Mouse (Mus musculus): Measurements from ENCODE around the gene Zfp248. TPM values are rescaled to one million over a fixed set of nuclear protein-coding genes. Genes with fewer than 3 reads are reported as not detected.

Gene Zfp248
- polyA plus RNA-seq, 1 experiment = 0.15 TPM

DNA sequence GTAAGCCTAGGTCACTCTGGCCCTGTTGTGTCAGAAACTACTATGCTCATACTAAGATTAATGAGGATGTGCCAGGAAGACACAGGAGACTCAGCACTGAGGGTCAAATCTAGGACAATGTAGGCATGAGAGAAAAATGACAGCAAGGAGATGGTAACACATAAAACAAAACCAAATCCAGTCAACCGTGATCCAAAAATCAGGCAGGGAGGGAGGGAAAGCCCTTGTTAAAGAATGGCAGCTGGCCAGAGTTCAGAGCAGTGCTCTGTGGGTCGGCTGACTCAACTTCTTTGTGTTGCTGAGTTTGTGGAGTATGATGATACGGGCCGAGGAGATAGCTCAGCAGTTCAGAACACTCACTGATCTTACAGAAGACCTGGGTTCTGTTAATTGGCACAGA, 48.9 kb downstream of the Zfp248 start:
- Histone ChIP-seq H3K4me3 (ENCODE audit: low read depth, low read length) (no peak overlapping the region), H3K27ac (ENCODE audit: insufficient read depth, low read depth, low read length) (no peak overlapping the region), H3K27me3 (ENCODE audit: control insufficient read depth, insufficient read depth, low read length) (no peaks in the 10 kb centered on the region), H3K4me1 (ENCODE audit: control insufficient read depth, insufficient read depth, insufficient read length, low read length) (no peaks in the 10 kb centered on the region), H3K36me3 (ENCODE audit: control insufficient read depth, insufficient read depth, low read length) (peaks cover 56% of the 10 kb centered on the region)
- TF ChIP-seq CTCF (IDR thresholded peaks at IDR 0.05; ENCODE audit: extremely low read depth, insufficient read length, insufficient replicate concordance, low read depth, low read length) (no peak), POLR2A (IDR thresholded peaks at IDR 0.05; ENCODE audit: low read depth, low read length) (no peak)
- 73% methylated on average over 4 of the region's 4 CpGs for WGBS

DNA sequence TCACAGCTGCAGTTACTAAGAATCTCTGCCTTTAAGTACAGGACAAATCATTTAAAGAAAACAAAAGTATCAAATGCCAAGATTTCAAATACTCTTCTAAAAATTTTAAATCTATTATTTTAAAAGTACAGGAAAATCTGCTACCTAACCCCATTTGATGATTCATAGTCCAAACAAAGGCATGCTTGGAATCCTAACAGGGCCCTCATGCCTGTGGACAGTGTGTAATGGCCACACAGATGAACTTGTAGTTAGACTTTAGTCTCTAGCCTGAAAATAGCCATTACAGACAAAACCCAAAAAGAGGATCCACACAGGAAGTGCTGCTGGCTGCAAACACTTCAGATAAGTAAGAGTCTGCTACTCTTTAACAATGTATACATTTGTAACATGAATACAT, 64.6 kb downstream of the Zfp248 start:
- TF ChIP-seq CTCF (IDR thresholded peaks at IDR 0.05; ENCODE audit: extremely low read depth, insufficient read length, insufficient replicate concordance, low read depth, low read length) (no peak), POLR2A (IDR thresholded peaks at IDR 0.05; ENCODE audit: low read depth, low read length) (no peak)
- Histone ChIP-seq H3K27me3 (ENCODE audit: control insufficient read depth, insufficient read depth, low read length) (no peaks in the 10 kb centered on the region), H3K4me1 (ENCODE audit: control insufficient read depth, insufficient read depth, insufficient read length, low read length) (no peaks in the 10 kb centered on the region), H3K4me3 (ENCODE audit: low read depth, low read length) (no peak overlapping the region), H3K27ac (ENCODE audit: insufficient read depth, low read depth, low read length) (no peak overlapping the region), H3K36me3 (ENCODE audit: control insufficient read depth, insufficient read depth, low read length) (peaks cover 56% of the 10 kb centered on the region)

DNA sequence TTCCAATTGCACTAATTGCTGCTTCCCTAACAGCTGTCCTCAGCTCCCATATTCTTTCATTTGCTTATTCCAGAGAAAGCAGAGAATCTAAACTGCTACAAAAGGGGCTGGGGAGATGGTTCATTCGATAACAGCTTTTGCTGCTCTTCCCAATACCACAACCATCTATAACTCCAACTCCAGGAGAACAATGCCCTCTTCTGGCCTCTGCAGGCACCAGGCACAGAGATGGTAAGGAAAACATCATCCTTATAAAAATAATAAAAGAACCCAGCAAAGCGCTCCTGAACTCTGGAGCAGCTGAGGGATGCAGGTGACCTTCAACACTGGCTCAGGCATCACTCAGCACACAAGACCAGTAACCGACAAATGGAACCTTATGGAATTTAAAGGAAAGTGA, 69.4 kb downstream of the Zfp248 start:
- 91% methylated on average over 3 of the region's 3 CpGs for WGBS
- H3K36me3 ChIP-seq (ENCODE audit: control insufficient read depth, insufficient read depth, low read length) = peaks cover 39% of the 10 kb centered on the region

DNA sequence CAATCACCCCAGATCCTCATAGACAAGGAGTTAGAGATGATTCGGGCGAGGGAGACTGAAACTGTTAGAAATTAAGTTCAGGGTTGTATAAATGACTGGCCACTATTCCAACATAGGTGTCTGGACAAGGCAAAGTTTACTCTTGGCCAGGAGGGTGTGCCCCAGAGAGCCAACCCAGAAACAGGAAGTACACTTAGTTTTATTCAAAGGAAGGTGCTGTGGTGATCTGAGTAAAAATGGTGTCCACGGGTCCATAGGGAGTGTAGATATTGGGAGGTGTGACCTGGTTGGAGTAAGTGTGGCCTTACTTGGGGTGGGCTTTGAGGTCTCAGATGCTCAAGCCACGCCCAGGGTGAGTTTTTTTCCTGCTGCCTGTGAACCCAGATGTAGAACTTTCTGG, 74.1 kb downstream of the Zfp248 start:
- TF ChIP-seq POLR2A (IDR thresholded peaks at IDR 0.05; ENCODE audit: low read depth, low read length) = no peak
- no peak for TF ChIP-seq CTCF (IDR thresholded peaks at IDR 0.05; ENCODE audit: extremely low read depth, insufficient read length, insufficient replicate concordance, low read depth, low read length)
- H3K4me1 ChIP-seq (ENCODE audit: control insufficient read depth, insufficient read depth, insufficient read length, low read length) = peaks cover under 1% of the 10 kb centered on the region; the same call in 1 of the 2 replicates
- H3K36me3 ChIP-seq (ENCODE audit: control insufficient read depth, insufficient read depth, low read length) = peaks cover 21% of the 10 kb centered on the region
- H3K27ac ChIP-seq (ENCODE audit: insufficient read depth, low read depth, low read length) = no peak overlapping the region
- no peak overlapping the region for H3K4me3 ChIP-seq (ENCODE audit: low read depth, low read length)
- WGBS = 65% methylated on average over 4 of the region's 4 CpGs
- no peaks in the 10 kb centered on the region for H3K27me3 ChIP-seq (ENCODE audit: control insufficient read depth, insufficient read depth, low read length)

More for the DNA sequence above, 69.4 kb downstream of the Zfp248 start:
- H3K4me1 ChIP-seq (ENCODE audit: control insufficient read depth, insufficient read depth, insufficient read length, low read length) = no peaks in the 10 kb centered on the region
- TF ChIP-seq POLR2A (IDR thresholded peaks at IDR 0.05; ENCODE audit: low read depth, low read length) = no peak
- TF ChIP-seq CTCF (IDR thresholded peaks at IDR 0.05; ENCODE audit: extremely low read depth, insufficient read length, insufficient replicate concordance, low read depth, low read length) = no peak
- no peak overlapping the region for H3K27ac ChIP-seq (ENCODE audit: insufficient read depth, low read depth, low read length)
- no peaks in the 10 kb centered on the region for H3K27me3 ChIP-seq (ENCODE audit: control insufficient read depth, insufficient read depth, low read length)
- H3K4me3 ChIP-seq (ENCODE audit: low read depth, low read length) = no peak overlapping the region

DNA sequence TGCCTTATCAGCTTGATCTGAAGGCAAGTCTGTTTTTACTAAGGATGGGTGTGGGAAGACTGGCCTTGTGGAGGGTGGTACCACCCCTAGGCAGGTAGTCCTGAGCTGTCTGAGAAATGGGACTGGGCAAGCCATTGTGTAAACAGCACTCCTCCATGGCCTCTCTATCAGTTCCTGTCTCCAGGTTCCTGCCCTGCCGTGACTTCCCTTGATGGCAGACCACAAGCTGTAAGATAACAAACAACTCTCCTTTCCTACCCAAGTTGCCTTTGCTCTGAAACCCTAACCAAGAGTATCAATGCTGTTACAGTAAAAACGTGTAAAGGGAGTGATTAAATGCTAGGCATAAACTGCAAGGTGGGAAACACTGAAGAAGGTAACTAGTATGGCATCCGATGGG, 74.7 kb downstream of the Zfp248 start:
- Histone ChIP-seq H3K4me3 (ENCODE audit: low read depth, low read length) (no peak overlapping the region), H3K27ac (ENCODE audit: insufficient read depth, low read depth, low read length) (no peak overlapping the region), H3K27me3 (ENCODE audit: control insufficient read depth, insufficient read depth, low read length) (no peaks in the 10 kb centered on the region), H3K36me3 (ENCODE audit: control insufficient read depth, insufficient read depth, low read length) (peaks cover 20% of the 10 kb centered on the region), H3K4me1 (ENCODE audit: control insufficient read depth, insufficient read depth, insufficient read length, low read length) (peaks cover 5% of the 10 kb centered on the region)
- 43% methylated on average over 3 of the region's 3 CpGs for WGBS
- no peak for TF ChIP-seq POLR2A (IDR thresholded peaks at IDR 0.05; ENCODE audit: low read depth, low read length)
- TF ChIP-seq CTCF (IDR thresholded peaks at IDR 0.05; ENCODE audit: extremely low read depth, insufficient read length, insufficient replicate concordance, low read depth, low read length) = no peak

DNA sequence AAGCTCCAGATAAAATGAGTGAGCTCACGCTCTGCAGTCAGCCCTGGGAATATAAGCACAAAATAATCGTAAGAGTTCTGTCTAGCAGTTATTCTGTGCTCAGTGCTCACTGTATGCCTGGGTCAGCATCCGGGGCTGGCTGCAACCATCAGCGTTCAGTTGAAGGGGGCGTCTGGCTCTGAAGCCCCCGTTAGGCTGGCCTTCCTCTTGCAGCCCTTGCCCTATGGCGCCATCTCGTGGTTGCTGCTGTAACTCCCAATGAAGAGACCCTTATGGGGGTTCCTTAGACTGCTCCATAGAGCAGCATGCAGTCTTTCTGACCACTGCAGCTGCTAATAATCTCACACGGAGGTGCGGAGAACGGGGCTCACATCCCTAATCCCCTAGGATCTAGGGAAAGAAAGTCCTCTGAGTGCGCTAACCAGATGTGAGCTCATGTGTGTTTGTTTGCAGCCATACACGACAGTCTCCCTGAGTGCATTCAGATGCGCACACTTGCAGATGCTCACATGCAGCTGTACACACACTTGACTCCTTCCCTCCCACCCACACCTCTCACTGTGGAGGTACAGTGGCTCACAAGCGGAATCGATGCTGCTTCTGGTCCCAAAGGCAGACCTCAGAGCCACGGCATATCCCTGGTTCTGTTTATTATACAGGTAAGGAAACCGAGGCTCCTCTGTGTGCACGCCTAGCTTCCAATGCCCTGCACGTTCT, 75.7 kb downstream of the Zfp248 start:
- Histone ChIP-seq H3K36me3 (ENCODE audit: control insufficient read depth, insufficient read depth, low read length) (peaks cover 18% of the 10 kb centered on the region), H3K4me3 (ENCODE audit: low read depth, low read length) (no peak overlapping the region), H3K27me3 (ENCODE audit: control insufficient read depth, insufficient read depth, low read length) (no peaks in the 10 kb centered on the region), H3K27ac (ENCODE audit: insufficient read depth, low read depth, low read length) (no peak overlapping the region), H3K4me1 (ENCODE audit: control insufficient read depth, insufficient read depth, insufficient read length, low read length) (peaks cover 5% of the 10 kb centered on the region)
- 32% methylated on average over 20 of the region's 20 CpGs for WGBS
- TF ChIP-seq POLR2A (IDR thresholded peaks at IDR 0.05; ENCODE audit: low read depth, low read length) (no peak), CTCF (IDR thresholded peaks at IDR 0.05; ENCODE audit: extremely low read depth, insufficient read length, insufficient replicate concordance, low read depth, low read length) (peak; percentile 85; the same call in 1 of the 2 replicates)

DNA sequence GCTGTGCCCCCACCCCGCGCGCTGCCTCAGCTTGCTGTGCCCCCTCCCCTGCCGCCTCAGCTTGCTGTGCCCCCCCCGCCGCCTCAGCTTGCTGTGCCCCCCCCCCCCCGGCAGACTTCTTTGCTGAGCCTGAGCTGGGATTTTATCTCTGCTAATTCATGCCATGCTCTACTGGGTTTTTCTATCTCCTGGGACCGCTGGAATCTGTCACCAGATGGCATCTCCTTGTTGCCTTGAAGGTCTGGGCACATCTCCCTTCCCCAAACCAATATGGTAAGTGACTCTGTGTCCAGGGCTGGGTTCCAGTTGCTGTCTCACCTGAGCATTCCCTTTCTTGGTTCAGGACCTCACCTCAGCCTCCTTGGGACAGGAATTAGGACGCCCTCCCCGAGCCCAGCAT, 77.7 kb downstream of the Zfp248 start:
- no peak overlapping the region for H3K27ac ChIP-seq (ENCODE audit: insufficient read depth, low read depth, low read length)
- TF ChIP-seq POLR2A (IDR thresholded peaks at IDR 0.05; ENCODE audit: low read depth, low read length) (no peak), CTCF (IDR thresholded peaks at IDR 0.05; ENCODE audit: extremely low read depth, insufficient read length, insufficient replicate concordance, low read depth, low read length) (no peak)
- peaks cover 5% of the 10 kb centered on the region for H3K4me1 ChIP-seq (ENCODE audit: control insufficient read depth, insufficient read depth, insufficient read length, low read length)
- 58% methylated on average over 10 of the region's 10 CpGs for WGBS
- H3K36me3 ChIP-seq (ENCODE audit: control insufficient read depth, insufficient read depth, low read length) = peaks cover 3% of the 10 kb centered on the region; the same call in 1 of the 2 replicates
- H3K27me3 ChIP-seq (ENCODE audit: control insufficient read depth, insufficient read depth, low read length) = no peaks in the 10 kb centered on the region
- H3K4me3 ChIP-seq (ENCODE audit: low read depth, low read length) = no peak overlapping the region

Other genes starting within 250 kb of the Zfp248 start
- gene Bms1, start 36.1 kb downstream of the Zfp248 start, polyA plus RNA-seq (2012; rRNA removed) = 0.65 and 1.4 TPM in 2 replicates
- gene Zfp9, start 23.8 kb upstream of the Zfp248 start, polyA plus RNA-seq (2012; rRNA removed) = 0.17 and 0.29 TPM in 2 replicates
- 0.42 and 0.58 TPM in 2 replicates for gene Ankrd26, start 106.7 kb upstream of the Zfp248 start, polyA plus RNA-seq (2012; rRNA removed)

Measured in small intestine, adult 2 months (tissue).